Mouse (Mus musculus): ENCODE results near the gene Fgfr2. TPM values are rescaled to one million over a fixed set of nuclear protein-coding genes. Genes with fewer than 3 reads are reported as not detected.

Gene Fgfr2
- total RNA-seq, 2 experiments from 2014 or later, result 44.0 to 52.8 TPM

DNA sequence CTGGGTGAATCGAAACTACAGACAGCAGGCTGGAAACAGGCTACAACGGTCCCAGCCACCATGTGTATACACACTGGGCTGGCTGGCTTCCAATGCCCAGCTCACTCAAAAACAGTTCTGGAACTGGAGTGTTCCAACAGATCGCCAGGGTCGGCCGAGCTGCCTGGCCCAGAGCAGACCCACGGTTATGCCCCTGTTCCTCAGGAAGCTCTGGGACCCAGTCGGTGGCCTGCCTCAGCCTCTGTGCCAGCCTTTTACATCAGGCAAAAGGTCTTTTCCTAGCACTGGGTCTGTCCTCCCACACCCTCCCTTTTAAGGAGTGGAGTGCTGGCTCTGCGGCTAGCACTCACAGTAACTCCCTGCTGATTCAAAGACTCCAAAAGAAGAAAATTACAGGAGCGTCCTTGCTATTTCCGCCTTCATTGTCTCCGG lies 34.3 kb downstream of the Fgfr2 start:
- DNase-seq (ENCODE audit: low spot score in 2 of 2), result peak; percentile 50 to 65

- no peak for DNase-seq (ENCODE audit: low spot score in 2 of 2)
Measured at GRCm38 (mm10) chr7:133088411-133088810, 34.7 kb downstream of the Fgfr2 start.

GRCm38 (mm10) chr7:133085408-133085807 lies 37.7 kb downstream of the Fgfr2 start:
- no peak for DNase-seq (ENCODE audit: low spot score in 2 of 2)

- no peak for DNase-seq (ENCODE audit: low spot score in 2 of 2)
Measured at GRCm38 (mm10) chr7:133083936-133084614, 39.1 kb downstream of the Fgfr2 start.

DNA sequence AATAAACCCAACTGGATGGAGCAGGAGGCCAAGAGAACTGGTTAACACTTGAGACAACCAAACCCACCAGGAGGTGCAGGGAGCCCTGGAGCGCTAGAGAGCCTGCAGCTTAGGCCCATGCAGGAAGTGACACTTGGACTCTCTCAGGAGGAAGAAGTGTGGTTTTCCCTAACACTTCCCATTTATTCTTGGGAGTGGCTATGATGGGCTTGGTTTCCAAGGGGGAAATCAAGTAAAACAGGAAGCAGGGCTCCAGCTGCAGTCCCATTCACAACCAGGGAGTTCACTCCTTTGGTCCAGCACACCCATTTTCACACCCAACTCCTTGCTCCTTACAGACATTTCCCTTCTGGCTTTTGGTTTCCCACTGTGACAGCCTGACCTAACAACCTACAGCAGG lies 44.2 kb downstream of the Fgfr2 start:
- no peak for DNase-seq (ENCODE audit: low spot score in 2 of 2)

DNA sequence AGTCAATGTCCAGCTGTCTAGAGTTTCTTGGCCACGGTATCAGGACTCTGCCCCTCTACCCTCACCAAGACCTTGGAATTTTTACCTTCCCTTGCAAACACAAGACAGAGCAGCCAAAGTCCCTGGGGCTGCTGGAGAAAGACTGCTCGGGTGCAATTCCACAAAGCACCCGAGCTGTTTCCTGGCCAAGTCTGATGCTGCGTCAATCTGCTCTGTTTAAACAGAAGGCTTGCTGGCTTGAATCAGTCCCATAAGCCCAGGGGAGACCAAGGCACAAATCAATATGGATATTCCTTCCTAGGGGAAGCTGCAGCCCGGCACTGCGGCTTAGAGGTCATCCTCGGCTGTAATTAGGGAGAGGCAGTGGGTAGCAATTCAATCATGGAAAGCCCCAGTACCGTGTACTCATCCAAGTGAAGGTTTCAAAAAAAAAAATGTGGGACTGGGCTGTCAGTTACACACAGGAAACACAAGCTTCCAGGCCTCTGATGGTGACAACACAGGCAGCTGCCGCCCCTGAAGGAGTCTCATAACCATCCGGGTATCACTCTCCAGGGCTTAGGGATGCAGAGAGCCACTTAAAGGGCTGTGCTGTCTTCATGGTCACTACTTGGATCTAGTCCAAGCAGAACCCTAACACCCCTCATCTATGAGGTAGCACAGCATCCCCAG lies 48.6 kb downstream of the Fgfr2 start:
- no peak for DNase-seq (ENCODE audit: low spot score in 2 of 2)

GRCm38 (mm10) chr7:133073147-133073651 lies 50.0 kb downstream of the Fgfr2 start:
- no peak for DNase-seq (ENCODE audit: low spot score in 2 of 2)

GRCm38 (mm10) chr7:133072535-133072934 lies 50.6 kb downstream of the Fgfr2 start:
- DNase-seq (ENCODE audit: low spot score in 2 of 2), result no peak

DNA sequence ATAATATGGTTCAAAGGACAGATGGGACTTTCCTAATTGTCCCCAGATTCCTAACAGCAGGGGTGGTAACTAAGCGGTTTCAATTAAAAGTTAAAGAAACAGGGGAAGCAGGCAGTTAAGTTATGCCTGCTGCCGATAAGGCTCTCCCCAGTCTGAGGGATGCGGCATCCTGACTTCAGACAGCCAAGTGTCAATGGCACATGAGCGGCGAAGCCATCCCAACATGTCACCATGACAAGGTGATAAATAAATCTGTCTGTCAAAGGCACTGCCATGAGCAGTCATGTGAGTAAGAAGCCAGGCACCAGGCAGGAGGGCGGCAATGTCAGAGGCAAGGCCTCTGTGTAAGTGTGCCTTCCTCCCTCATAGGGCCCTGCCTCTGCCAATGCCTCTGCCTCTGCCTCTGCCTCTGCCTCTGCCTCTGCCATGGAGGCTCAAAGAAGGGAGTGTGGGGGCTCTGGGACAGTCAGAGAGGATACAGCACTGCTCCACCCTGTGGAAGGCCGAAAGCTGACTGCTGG lies 55.8 kb downstream of the Fgfr2 start:
- no peak for DNase-seq (ENCODE audit: low spot score in 2 of 2)

DNA sequence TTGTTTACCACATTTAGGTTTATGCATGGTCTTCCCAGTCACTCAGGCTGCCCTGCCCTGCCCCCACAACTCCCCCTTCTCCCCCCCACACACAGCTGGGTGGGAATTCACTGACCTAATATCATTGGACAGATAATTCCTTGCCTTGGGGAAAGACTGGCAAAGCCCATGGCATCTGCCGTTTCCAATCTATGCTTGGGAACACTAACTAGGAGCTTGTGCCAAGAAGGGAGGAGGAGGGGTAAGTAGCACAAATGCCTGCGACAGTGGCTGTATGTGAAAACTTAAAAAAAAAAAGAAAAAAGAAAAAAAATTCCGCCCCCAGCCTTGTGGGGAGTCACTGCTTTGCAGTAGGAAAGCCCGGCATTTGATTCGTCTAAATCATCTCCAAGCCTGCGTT lies 56.4 kb downstream of the Fgfr2 start:
- DNase-seq (ENCODE audit: low spot score in 2 of 2), result peak; percentile 47 to 65

DNA sequence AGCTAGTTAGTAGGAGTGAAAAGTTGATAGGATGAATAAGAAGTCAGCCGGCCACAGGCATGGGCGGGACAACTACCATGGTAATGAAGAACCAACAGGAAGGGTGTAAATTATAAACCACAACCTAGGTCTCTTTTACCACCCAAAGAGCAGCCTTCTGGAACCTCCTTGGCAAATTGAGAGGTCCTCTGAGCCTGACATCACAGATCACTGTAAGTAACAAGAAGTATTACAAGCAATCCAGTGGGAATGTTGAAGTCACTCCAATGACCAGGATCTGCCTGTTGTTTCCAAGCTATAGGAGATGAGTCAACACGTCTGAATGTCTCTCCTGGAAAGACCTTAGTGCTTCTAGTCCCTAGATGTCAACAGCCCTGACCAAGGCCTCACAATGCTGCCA lies 61.1 kb downstream of the Fgfr2 start:
- no peak for DNase-seq (ENCODE audit: low spot score in 2 of 2)

DNA sequence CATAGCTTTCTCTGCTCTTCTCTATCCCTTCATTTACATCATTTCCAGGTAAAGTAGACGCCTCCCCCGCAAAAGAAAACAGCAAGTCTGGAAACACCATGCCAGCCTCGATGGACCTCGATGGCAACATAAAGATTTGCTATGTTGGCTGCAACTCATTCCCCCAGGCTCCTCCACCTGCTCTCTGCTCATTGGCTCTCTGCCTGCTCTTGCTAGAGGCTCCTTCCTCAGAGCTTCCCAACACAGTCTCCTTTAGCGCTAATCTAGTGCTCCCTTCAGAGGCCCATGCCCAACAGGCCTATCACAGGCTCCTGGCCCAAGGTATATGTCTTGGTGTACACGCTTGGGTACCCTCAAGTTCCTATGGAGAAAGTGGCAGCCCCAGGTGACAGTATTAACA lies 63.0 kb downstream of the Fgfr2 start:
- no peak for DNase-seq (ENCODE audit: low spot score in 2 of 2)

DNA sequence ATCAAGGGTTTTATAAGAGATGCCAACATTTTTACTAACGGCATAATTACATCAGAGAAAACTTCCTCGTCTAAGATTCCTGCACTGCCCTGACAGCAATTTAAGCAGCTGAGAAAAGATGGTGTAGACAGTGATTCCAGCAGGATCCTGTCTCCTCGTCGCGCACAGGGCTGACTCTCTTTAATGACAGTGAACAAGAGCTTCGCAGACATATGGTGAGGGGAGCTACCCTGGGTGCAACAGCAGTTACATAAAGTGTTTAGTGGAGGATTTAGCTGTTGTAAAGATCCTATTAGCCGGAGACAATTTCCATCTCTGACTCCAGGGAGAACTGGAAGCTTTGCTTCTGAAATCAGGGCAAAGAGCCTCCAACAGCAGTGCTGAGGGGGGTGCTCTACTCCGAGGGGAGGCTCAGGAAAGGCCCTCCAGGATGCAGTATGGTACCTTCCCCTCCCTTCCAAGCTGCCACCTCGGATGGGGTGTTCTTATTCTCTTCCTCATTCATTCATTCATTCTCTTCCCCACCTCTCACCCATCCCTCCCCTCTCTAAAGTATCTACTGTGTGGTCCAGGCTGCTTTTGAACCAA lies 63.5 kb downstream of the Fgfr2 start:
- no peak for DNase-seq (ENCODE audit: low spot score in 2 of 2)

- DNase-seq (ENCODE audit: low spot score in 2 of 2), result no peak
Measured at GRCm38 (mm10) chr7:133059150-133059509, 64.0 kb downstream of the Fgfr2 start.

DNA sequence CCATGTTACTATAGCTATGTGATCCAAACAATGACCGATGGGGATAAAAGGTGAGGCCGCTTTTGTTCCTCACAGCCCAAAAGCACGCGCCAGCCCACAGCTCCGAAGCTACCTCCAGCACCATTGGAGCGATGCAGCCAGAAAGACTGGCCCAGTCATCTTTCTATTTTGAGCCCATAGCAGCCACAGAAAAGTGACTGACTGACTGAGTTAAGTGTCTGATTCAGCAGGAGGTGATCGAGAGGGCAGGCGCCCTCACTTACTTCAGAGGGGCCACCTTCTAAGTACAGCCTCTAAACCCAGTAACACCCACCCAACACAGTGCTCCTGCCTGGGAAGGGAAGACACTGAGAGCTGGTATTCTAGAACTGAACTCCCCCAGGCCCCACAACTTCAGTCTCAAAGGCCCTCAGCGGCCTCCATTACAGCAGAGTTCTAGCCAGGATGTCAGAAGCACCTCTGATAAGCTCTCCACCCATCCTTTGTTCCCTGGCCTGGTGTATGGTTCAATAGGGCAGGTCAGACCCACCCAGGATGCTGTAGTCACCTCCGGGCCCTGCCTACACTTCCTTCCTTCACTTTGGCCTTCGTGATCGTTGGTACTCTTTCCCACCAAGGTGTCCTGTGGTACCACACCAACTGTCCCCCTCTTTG lies 64.5 kb downstream of the Fgfr2 start:
- DNase-seq (ENCODE audit: low spot score in 2 of 2), result no peak

- no peak for DNase-seq (ENCODE audit: low spot score in 2 of 2)
Measured at GRCm38 (mm10) chr7:133056924-133057323, 66.2 kb downstream of the Fgfr2 start.

DNA sequence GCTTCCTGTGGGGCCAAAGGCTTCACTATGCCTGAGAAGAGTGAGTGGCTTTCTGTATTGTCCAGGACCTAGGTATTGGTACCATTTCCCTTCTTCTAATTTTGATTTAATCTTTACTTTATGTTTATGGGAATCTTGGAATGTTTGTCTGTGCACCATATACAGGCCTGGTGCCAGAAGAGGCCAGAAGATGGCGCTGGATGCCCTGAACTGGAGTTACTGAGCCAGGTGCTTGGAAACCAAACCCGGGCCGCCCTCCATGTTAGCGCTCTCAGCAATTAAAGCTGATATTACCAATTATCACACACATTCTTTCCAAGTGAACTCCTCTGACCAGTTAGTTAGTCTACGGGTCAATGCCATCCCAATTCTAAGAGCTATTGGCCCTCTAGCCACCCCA lies 68.7 kb downstream of the Fgfr2 start:
- no peak for DNase-seq (ENCODE audit: low spot score in 2 of 2)

DNA sequence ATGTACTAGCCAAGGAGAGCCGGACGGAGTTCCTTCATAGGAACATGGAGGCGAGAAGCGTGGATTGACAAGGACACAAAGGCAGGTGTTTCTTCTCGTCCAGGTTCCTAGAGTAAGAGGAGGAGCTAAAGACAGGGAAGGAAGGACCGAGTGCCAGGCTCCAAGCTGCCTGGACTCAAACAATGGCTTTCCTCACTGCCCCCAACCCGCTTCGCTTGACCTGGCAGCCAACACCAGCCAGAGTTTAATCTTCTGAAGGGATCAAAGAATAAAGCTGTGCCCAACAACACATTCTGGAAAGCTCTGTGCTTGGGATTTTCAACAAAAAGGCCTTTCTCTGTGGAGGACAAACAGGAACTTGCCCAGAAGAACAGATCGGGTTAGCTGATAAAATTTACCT lies 69.4 kb downstream of the Fgfr2 start:
- DNase-seq (ENCODE audit: low spot score in 2 of 2), result no peak

DNA sequence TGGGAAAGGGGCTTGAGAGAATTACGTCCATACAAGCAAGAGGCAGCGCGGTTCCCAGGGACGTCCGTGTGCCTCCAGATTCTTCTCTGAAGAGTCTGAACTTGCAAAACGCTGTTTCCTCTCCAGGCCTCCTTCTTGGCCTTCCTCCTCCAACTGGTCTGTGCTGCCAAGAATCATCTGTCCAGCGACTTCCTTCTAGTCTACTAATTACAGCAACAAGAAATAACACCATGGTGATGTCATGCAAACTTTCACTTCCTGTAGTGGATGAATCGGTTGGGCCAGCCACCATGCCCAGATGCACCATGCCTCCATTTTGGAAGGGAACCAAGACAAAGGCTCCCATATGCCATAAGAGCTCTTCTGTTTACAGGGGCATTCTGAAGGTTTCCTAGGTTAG lies 70.3 kb downstream of the Fgfr2 start:
- DNase-seq (ENCODE audit: low spot score in 2 of 2), result no peak

GRCm38 (mm10) chr7:133050681-133051080 lies 72.5 kb downstream of the Fgfr2 start:
- no peak for DNase-seq (ENCODE audit: low spot score in 2 of 2)

- no peak for DNase-seq (ENCODE audit: low spot score in 2 of 2)
Measured at GRCm38 (mm10) chr7:133048085-133048630, 75.0 kb downstream of the Fgfr2 start.

Measured in left cerebral cortex, adult 18-20 months (tissue).